Comparison of ENCODE assay signal across 18 mouse cellular contexts in the genomic region with DNA sequence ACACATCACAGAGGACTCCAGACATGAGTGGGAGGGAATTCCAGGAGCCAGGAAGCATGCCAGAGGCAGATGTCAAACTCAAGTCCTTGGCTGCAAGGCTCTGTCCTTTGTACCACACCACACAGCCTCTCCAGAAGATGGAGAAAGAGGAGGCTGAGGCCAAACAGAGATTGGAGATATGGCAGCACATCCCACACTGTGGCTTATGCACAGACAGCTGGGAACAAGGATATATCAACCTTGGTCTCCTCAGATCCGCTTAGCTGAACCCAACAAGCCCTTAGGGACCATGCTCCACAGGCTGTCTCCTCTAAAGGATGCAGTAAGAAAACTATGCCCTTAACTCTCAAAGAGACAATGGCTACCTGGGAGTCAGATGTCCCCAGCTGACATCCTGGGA. TPM values are rescaled to one million over a fixed set of nuclear protein-coding genes. Genes with fewer than 3 reads are reported as not detected.
DNase-seq lines count a peak whose midpoint lies in the region; ATAC-seq and TF ChIP-seq lines count a peak whose summit lies in the region.
"Had no signal": no experiment of that assay in that cellular context is flagged by ENCODE, and none has a peak within 500 bp of the region (broad histone marks: within the 10 kb centered on the region; RNA-seq: fewer than 3 reads in every experiment).

No protein-coding gene starts in this region.

- no peak for DNase-seq in embryonic facial prominence, embryonic 10.5 days (ENCODE audit: low spot score)
- DNase-seq in liver, adult 2 months (ENCODE audit: extremely low read depth, low read depth, low spot score) = peak; percentile 17
- no peak for DNase-seq in liver, embryonic 11.5 days (ENCODE audit: low spot score)
- peak; percentile 7 for DNase-seq in adipocyte (ENCODE audit: low spot score)
- no peak for DNase-seq in kidney, adult 9 months
- DNase-seq: heart, postnatal 4 days; kidney, postnatal 10 days; liver, embryonic 13.5 days had no signal

- ATAC-seq in embryonic facial prominence, embryonic 12.5 days (ENCODE audit: insufficient number of reproducible peaks, insufficient read depth, low FRiP score, low TSS enrichment) = no peak
- ATAC-seq in liver, embryonic 11.5 days (replicated peaks; ENCODE audit: low FRiP score) = no peak
- ATAC-seq in midbrain, embryonic 15.5 days (replicated peaks) = no peak
- ATAC-seq: forebrain, embryonic 13.5 days; intestine, postnatal 0 days had no signal

- H3K27ac ChIP-seq in embryonic facial prominence, embryonic 12.5 days = peak overlapping the region; percentile 46; the same call in 1 of the 2 replicates
- H3K27ac ChIP-seq in embryonic facial prominence, embryonic 10.5 days (replicated peaks) = no peak overlapping the region
- H3K27ac ChIP-seq in liver, adult 2 months (replicated peaks; ENCODE audit: insufficient read depth, low read depth, low read length) = no peak overlapping the region
- H3K27ac ChIP-seq in liver, embryonic 11.5 days (ENCODE audit: low read depth, low read length) = no peak overlapping the region
- 0 out of 2 replicates have a peak overlapping the region, but pooled peaks have one; percentile 51 for H3K27ac ChIP-seq in midbrain, embryonic 15.5 days
- H3K27ac ChIP-seq: forebrain, embryonic 13.5 days; heart, embryonic 13.5 days; left cerebral cortex, adult 2 months; limb, embryonic 10.5 days; liver, embryonic 13.5 days; lung, embryonic 15.5 days; stomach, embryonic 15.5 days had no signal

- H3K4me1 ChIP-seq in embryonic facial prominence, embryonic 12.5 days = peaks cover 17% of the 10 kb centered on the region
- H3K4me1 ChIP-seq in embryonic facial prominence, embryonic 10.5 days = peaks cover 35% of the 10 kb centered on the region
- no peaks in the 10 kb centered on the region for H3K4me1 ChIP-seq in liver, adult 2 months (ENCODE audit: control insufficient read depth, insufficient read depth, low read length)
- H3K4me1 ChIP-seq in liver, embryonic 11.5 days (replicated peaks; ENCODE audit: control insufficient read depth, insufficient read depth, low read length) = no peaks in the 10 kb centered on the region
- peaks cover 15% of the 10 kb centered on the region for H3K4me1 ChIP-seq in midbrain, embryonic 15.5 days
- H3K4me1 ChIP-seq: liver, embryonic 13.5 days had no signal

- no peaks in the 10 kb centered on the region for H3K79me2 ChIP-seq in liver, adult 2 months (ENCODE audit: control insufficient read depth, insufficient read depth, low read length)

- no peaks in the 10 kb centered on the region for H3K27me3 ChIP-seq in embryonic facial prominence, embryonic 12.5 days
- H3K27me3 ChIP-seq in embryonic facial prominence, embryonic 10.5 days (replicated peaks; ENCODE audit: low read depth, poor library complexity, severe bottlenecking) = peaks cover 35% of the 10 kb centered on the region
- no peaks in the 10 kb centered on the region for H3K27me3 ChIP-seq in liver, adult 2 months (ENCODE audit: control insufficient read depth, insufficient read depth, low read length)
- no peaks in the 10 kb centered on the region for H3K27me3 ChIP-seq in liver, embryonic 11.5 days (replicated peaks; ENCODE audit: control insufficient read depth, insufficient read depth, low read length)
- no peaks in the 10 kb centered on the region for H3K27me3 ChIP-seq in midbrain, embryonic 15.5 days (replicated peaks)
- H3K27me3 ChIP-seq: embryonic facial prominence, embryonic 15.5 days; forebrain, embryonic 13.5 days; heart, embryonic 13.5 days; lung, embryonic 15.5 days; stomach, embryonic 15.5 days had no signal

- TF ChIP-seq CTCF in liver, adult 2 months (IDR thresholded peaks at IDR 0.05; ENCODE audit: low read depth, low read length) = no peak

- no peak overlapping the region for H3K9ac ChIP-seq in embryonic facial prominence, embryonic 12.5 days
- H3K9ac ChIP-seq in liver, adult 2 months (ENCODE audit: low read depth, low read length) = no peak overlapping the region
- no peak overlapping the region for H3K9ac ChIP-seq in liver, embryonic 11.5 days (ENCODE audit: low read depth, low read length)
- H3K9ac ChIP-seq in midbrain, embryonic 15.5 days = no peak overlapping the region
- H3K9ac ChIP-seq: embryonic facial prominence, embryonic 15.5 days; forebrain, embryonic 13.5 days; heart, embryonic 13.5 days; liver, embryonic 13.5 days; lung, embryonic 15.5 days; stomach, embryonic 15.5 days had no signal

- no peak overlapping the region for H3K4me3 ChIP-seq in embryonic facial prominence, embryonic 12.5 days
- no peak overlapping the region for H3K4me3 ChIP-seq in embryonic facial prominence, embryonic 10.5 days
- no peak overlapping the region for H3K4me3 ChIP-seq in liver, adult 2 months (ENCODE audit: insufficient read depth, low read depth, low read length)
- H3K4me3 ChIP-seq in liver, embryonic 11.5 days (ENCODE audit: low read depth, low read length) = no peak overlapping the region
- no peak overlapping the region for H3K4me3 ChIP-seq in midbrain, embryonic 15.5 days
- H3K4me3 ChIP-seq: embryonic facial prominence, embryonic 15.5 days; forebrain, embryonic 13.5 days; heart, embryonic 13.5 days; left cerebral cortex, adult 2 months; limb, embryonic 10.5 days; liver, embryonic 13.5 days; lung, embryonic 15.5 days; stomach, embryonic 15.5 days had no signal

- H3K9me3 ChIP-seq in embryonic facial prominence, embryonic 12.5 days = no peaks in the 10 kb centered on the region
- no peaks in the 10 kb centered on the region for H3K9me3 ChIP-seq in embryonic facial prominence, embryonic 10.5 days
- H3K9me3 ChIP-seq in liver, embryonic 11.5 days (ENCODE audit: control insufficient read depth, low read length) = no peaks in the 10 kb centered on the region
- no peaks in the 10 kb centered on the region for H3K9me3 ChIP-seq in midbrain, embryonic 15.5 days
- H3K9me3 ChIP-seq: embryonic facial prominence, embryonic 15.5 days; forebrain, embryonic 13.5 days; heart, embryonic 13.5 days; limb, embryonic 10.5 days; liver, embryonic 13.5 days; lung, embryonic 15.5 days; stomach, embryonic 15.5 days had no signal

- no peaks in the 10 kb centered on the region for H3K36me3 ChIP-seq in embryonic facial prominence, embryonic 12.5 days
- no peaks in the 10 kb centered on the region for H3K36me3 ChIP-seq in embryonic facial prominence, embryonic 10.5 days (replicated peaks)
- no peaks in the 10 kb centered on the region for H3K36me3 ChIP-seq in liver, adult 2 months (ENCODE audit: control insufficient read depth, insufficient read depth, low read length)
- no peaks in the 10 kb centered on the region for H3K36me3 ChIP-seq in liver, embryonic 11.5 days (ENCODE audit: control insufficient read depth, insufficient read depth, low read length)
- no peaks in the 10 kb centered on the region for H3K36me3 ChIP-seq in midbrain, embryonic 15.5 days (replicated peaks)
- H3K36me3 ChIP-seq: embryonic facial prominence, embryonic 15.5 days; heart, embryonic 13.5 days; limb, embryonic 10.5 days; liver, embryonic 13.5 days; lung, embryonic 15.5 days; stomach, embryonic 15.5 days had no signal

- no peak for TF ChIP-seq POLR2A in liver, adult 2 months (IDR thresholded peaks at IDR 0.05; ENCODE audit: extremely low read depth, insufficient read depth, low read length)

- WGBS in embryonic facial prominence, embryonic 12.5 days = 73% methylated on average over 1 of the region's 1 CpGs
- 71% methylated on average over 1 of the region's 1 CpGs for WGBS in embryonic facial prominence, embryonic 10.5 days
- 79% methylated on average over 1 of the region's 1 CpGs for WGBS in liver, adult 2 months
- WGBS in liver, embryonic 11.5 days = 69% methylated on average over 1 of the region's 1 CpGs
- 77% methylated on average over 1 of the region's 1 CpGs for WGBS in midbrain, embryonic 15.5 days

- no peak overlapping the region for H3K4me2 ChIP-seq in embryonic facial prominence, embryonic 12.5 days (replicated peaks)
- H3K4me2 ChIP-seq in liver, embryonic 11.5 days = no peak overlapping the region
- H3K4me2 ChIP-seq in midbrain, embryonic 15.5 days = no peak overlapping the region
- H3K4me2 ChIP-seq: embryonic facial prominence, embryonic 15.5 days; forebrain, embryonic 13.5 days; heart, embryonic 13.5 days; liver, embryonic 13.5 days; lung, embryonic 15.5 days; stomach, embryonic 15.5 days had no signal

RNA-seq across cellular contexts. Expression of a gene that starts 54.8 kb away (rescaled TPM):
- 22.5 and 24.6 TPM in 2 replicates for polyA plus RNA-seq in embryonic facial prominence, embryonic 12.5 days (2016; fragmentation: Nextera tagmentation; extraction: Ambion mirVana)
- 11.8 and 12.7 TPM in 2 replicates for polyA plus RNA-seq in embryonic facial prominence, embryonic 10.5 days (2016; fragmentation: Nextera tagmentation; extraction: Ambion mirVana)
- 6.5 and 10.4 TPM in 2 replicates for total RNA-seq in liver, adult 2 months (2014; rRNA removed)
- 3.0 and 4.3 TPM in 2 replicates for polyA plus RNA-seq in liver, adult 2 months (2012; rRNA removed)
- 12.8 and 14.1 TPM in 2 replicates for polyA plus RNA-seq in liver, embryonic 11.5 days (2014; fragmentation: Nextera tagmentation; extraction: Ambion mirVana)
- polyA plus RNA-seq in midbrain, embryonic 15.5 days (2015; fragmentation: Nextera tagmentation; extraction: Ambion mirVana) = 13.5 and 14.4 TPM in 2 replicates

Comparison
In these comparisons a context has a peak if more than half of its experiments do, and no peak if none do; other contexts are left out.
1. H3K27ac ChIP-seq: peak in embryonic facial prominence, embryonic 12.5 days (single experiment) and midbrain, embryonic 15.5 days (single experiment); none in embryonic facial prominence, embryonic 10.5 days (single experiment), liver, adult 2 months (single experiment) and liver, embryonic 11.5 days (single experiment).
2. DNase-seq: peak in liver, adult 2 months (single experiment) and adipocyte (single experiment); none in embryonic facial prominence, embryonic 10.5 days (single experiment), liver, embryonic 11.5 days (single experiment) and kidney, adult 9 months (single experiment).